Mouse (Mus musculus): Measurements from ENCODE around the gene Riox2.
"Not testable (repeated sequence)": the region's sequence is repeated elsewhere in the genome, so short reads cannot be mapped to it uniquely, and the experiment has no call there.

Gene Riox2

GRCm38 (mm10) chr16:59471637-59472278 lies at the start of gene Riox2:
Gene Riox2, plus strand, starts transcription at chr16:59471775.
- DNase-seq: peak; percentile 67

DNA sequence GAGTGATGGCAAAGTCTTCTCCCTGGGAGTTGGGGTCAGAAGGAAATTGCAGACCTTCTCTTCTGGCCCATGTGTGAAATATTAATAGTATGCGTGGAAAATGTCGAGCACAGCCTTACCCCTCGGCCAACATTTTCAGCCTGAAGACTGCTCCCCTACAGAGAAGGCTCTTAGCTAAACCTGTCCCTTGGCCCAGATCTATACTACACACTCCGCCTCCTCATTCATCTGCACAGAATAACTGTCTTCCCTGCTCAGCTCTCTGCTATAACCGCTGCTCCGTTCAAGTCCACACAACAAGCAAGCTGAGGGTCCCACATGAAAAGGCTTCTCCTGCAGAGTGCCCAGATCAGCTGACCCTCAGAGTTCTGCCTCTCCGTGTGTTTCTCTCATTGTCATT lies 43.6 kb upstream of the Riox2 start:
- DNase-seq: no peak

DNA sequence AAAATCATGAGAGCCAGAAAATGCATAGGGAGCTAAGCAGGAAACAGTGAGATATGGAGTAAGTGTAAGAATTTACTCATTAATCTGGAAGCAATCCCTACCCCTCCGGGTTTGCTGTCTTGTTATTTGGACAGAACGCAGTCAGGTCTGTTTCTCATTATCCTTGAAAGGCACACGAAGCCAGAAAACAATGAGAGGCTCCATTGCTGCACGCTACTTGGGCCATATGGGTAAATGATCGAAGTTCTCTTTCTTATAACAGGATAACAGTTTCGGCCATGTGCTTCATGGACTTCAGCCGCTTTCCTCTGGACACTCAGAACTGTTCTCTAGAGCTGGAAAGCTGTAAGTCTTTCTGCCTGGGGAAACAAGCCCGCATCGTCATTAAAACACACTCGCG lies 38.4 kb upstream of the Riox2 start:
- DNase-seq: no peak

DNA sequence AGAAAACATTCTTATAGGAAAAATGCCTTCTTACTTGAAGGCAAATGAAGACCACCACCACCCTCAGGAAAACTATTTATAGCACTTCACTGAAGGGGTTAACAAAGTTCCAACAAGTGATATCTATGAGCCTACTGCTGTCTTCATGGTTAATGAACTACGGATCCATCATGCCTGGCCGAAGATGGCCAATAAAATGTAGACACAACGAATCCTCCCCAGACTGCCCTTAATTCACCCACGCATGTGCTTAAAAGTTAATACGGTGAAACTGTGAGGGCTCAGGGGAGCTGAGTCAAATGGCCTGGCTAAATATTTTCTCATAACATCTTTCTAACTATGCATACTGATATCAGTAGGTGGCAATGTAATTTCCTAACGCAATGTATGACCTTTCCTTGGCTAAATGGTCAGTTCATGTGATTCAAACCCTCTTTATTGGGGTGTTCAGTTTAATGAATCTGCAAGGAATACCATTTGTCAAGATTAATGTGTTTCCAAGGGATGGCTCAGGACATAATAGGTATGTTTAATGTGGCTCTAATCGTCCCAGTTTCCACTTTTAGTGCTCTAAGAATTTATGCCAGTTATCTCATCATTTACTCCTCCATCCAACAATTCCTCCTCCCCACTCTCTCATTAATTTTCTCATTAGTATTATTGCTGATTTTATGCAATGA lies 26.6 kb upstream of the Riox2 start:
- DNase-seq: no peak

GRCm38 (mm10) chr16:59448181-59448580 lies 23.4 kb upstream of the Riox2 start:
- no peak for DNase-seq

DNA sequence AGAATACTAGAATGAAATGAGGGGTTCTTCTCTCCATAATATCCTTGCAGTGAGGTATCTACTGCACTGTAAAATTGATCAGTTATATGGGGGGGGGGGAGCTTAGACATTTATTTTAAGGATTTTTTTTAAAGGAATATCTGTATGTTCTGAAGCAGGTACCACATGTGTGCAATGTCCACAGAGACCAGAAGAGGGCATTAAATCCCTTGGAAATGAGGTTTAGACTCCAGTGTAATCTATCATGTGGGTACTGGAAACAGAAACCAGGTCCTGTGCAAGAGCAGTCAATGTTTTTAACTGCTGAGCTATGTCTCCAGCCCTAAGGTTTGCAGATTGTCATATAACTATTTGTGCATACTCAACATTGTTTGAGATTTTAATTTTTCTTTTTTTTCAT lies 22.5 kb upstream of the Riox2 start:
- DNase-seq: no peak

DNA sequence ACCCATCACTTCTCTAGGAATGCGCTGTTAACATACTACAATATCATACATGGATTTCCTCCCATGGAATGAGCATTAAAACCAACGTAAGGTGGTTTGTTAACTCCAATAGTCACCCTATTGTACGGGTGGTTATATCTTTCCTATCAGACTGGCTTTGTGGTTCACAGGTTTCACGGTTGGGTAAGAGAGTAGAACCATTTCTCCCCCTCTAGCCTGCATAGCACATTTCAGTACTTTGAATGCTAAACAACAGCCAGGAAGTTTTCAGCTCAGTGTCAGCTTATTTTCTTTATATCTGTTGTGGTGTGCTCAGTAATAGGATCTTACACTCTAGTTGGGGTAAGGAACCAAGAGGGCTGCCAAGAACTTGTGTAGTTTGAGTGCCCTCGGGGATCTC lies 19.8 kb upstream of the Riox2 start:
- no peak for DNase-seq

- DNase-seq: not testable (repeated sequence)
These were observed 12.2 kb upstream of the Riox2 start for GRCm38 (mm10) chr16:59459259-59459861.

DNA sequence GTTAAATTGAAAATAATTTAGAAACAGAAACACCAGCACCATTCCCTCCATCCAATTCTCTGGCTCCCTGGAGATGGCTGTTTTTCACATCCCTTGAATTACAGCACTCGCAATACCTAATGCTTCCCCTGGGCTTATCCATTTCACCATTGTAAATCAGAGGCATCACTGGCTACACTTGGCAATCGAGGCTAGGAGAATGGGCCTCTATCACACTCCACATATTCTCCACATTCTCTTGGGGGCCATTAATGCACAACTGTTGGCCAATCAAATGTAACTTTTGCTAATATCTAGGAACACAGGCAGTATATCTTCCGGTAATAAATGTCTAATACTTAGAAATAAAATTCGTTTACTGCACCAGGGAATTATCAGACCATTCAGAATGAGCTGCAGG lies 8.0 kb upstream of the Riox2 start:
- DNase-seq: no peak

DNA sequence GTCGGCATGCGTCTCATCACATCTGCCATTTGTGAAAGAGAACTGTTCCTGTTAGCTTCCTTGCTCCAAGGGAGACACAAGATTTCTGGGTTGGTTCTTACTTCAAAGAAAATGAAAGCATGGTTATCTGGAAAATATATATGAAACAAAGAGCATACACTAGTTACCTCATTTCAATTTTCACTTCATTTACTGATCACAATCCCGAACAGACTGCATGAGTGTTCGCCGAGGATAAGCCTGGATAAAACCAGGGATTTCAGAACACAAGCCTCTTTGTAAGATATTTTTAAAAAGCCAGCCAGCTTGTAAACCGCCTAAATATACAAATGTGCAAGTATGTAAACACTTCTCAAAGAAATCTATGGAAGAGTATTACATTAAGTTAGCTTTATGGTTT lies 7.6 kb upstream of the Riox2 start:
- DNase-seq: no peak

DNA sequence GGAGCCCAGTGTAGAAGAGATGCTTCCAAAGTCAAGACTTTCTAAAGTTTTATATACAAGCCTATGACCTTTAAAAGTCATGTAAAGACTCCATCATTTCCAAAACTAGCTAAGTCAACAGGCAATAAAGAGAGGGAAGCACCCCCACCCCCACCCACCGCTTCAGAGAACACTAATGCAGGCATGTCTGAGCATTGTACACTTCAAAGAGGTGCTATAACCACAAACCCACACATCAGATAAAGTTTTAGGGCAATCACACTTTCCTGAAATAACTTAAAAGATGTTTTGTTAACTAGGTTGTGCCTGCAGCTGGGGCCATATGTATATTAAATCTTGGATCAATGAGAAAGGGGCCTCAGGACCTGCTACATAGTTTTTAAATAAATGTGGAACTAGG lies 1.7 kb upstream of the Riox2 start:
- no peak for DNase-seq

- no peak for DNase-seq
These were observed 971 bp downstream of the Riox2 start for GRCm38 (mm10) chr16:59472546-59472945.

- DNase-seq: peak; percentile 45
These were observed 3.2 kb downstream of the Riox2 start for GRCm38 (mm10) chr16:59474788-59475187.

- no peak for DNase-seq
These were observed 6.4 kb downstream of the Riox2 start for GRCm38 (mm10) chr16:59477955-59478354.

- DNase-seq: no peak
These were observed 15.7 kb downstream of the Riox2 start for GRCm38 (mm10) chr16:59487239-59487638.

GRCm38 (mm10) chr16:59487975-59488548 lies 16.5 kb downstream of the Riox2 start:
- DNase-seq: no peak

- DNase-seq: peak; percentile 12
These were observed 21.6 kb downstream of the Riox2 start for GRCm38 (mm10) chr16:59493199-59493598.

DNA sequence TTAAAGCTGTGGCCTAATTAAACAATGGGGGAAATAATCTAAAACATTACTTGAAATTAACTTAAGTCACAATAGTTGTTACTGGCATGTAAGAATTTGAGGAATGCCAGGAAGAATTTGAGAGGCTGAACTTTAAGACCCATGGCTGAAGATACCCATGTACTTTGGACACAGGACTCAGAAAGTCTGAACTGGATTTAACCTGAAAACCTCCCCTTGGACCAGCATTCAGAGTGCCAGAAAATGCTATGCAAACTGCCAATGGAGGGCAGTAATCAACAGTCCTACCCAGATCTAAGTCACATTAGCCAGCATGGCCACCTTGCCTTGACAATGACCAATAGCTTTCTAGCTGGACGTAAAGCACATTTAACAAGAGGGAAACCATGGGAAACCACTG lies 26.4 kb downstream of the Riox2 start:
- no peak for DNase-seq

DNA sequence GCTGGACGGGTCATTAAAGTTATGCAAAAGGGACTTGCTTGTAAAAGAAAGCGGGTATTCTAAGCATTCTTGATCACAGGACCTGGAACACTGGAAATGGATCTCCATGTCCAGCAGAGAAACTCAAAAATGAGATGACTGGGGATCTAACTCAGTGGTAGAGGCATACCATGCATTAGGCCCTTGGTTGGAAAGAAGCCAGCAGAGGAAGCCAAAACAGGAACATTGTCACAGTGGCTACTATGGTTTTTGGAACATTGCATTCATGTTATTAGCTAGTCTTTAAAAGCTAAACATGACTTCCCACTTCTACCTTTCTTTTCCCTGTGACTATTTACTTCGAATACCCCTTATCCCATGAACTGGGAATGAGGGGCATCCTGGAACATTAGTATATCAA lies 27.6 kb downstream of the Riox2 start:
- no peak for DNase-seq

DNA sequence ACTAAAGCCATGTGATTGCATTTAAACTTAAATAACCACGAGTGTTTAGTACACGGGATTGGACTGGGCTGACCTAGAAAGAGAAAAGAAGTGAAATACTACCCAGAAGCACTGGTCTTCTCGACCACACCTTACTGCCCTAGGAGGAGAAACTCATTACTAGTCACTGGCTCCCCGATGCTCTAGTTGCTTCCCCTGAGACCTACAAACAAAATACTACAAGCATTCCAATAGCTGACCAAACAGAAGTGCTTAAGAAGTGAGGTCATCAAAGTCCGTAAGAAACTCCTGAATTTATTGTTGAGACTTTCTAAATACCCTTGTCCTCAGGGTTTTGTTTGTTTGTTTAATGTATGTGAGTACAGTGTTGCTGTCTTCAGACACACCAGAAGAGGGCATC lies 38.3 kb downstream of the Riox2 start:
- DNase-seq: no peak

DNA sequence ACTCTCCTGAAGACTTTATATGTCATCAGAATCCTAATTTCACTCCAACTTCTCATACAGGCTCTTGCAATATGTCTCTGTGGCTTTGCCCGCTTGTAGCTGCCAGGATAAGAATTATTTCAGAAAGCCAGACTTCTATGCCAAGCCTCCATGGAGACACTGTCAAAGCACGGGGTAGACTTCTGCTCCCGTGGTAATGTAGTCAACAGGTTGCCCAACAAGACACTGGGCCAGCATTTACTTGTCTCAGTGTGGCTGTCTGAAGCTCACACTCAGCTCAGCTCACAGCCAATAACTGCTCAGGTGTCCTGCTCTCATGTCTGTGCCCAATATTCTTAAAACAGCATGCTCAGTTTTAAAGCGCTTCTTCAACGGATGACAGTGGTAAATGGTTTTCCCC lies 43.6 kb downstream of the Riox2 start:
- no peak for DNase-seq

- DNase-seq: no peak
These were observed 45.4 kb downstream of the Riox2 start for GRCm38 (mm10) chr16:59516965-59517364.

GRCm38 (mm10) chr16:59517447-59518219 lies 46.1 kb downstream of the Riox2 start:
- no peak for DNase-seq
